Mouse (Mus musculus) kidney, postnatal 25 days (tissue): Measurements from ENCODE around the gene Bex3.

Source experiments
- DNase-seq, 2 experiments: peaks; one replicate each; pipeline ENCODE4 v3.0.0; 2021; ENCODE audit warnings: mixed read lengths in 2 of 2

The Bex3 gene

GRCm38 (mm10) chrX:136269743-136270392 is at the start of gene Bex3:
Gene Bex3 (plus strand): TSS chrX:136270253.
- DNase-seq, result peak; percentile 31 to 71

DNA sequence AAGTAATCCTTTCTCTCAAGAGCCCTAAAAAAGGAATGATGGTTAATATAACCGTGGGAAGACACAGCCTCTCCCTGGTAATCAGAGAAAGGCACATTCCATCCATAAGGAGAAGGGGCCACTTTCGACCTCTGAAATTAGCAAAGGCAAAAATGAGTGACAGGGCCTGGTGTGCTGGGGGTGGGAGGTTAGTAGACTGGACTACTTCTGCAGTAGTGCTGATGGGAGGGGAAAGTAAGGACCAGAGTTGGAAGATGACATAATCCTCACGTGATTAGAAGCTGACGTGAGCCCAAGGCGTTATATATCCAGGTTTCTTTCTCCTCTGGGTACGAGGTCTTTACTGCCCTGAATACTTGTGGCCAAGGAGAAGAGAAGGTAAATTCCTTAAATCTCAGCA is 46.3 kb upstream of the Bex3 start:
- DNase-seq, result no peak

- DNase-seq, result peak in 1 of 2 experiments; percentile 5
These were observed 42.3 kb upstream of the Bex3 start for GRCm38 (mm10) chrX:136227768-136228167.

- peak in 1 of 2 experiments; percentile 81 for DNase-seq
These were observed 31.9 kb upstream of the Bex3 start for GRCm38 (mm10) chrX:136238118-136238517.

DNA sequence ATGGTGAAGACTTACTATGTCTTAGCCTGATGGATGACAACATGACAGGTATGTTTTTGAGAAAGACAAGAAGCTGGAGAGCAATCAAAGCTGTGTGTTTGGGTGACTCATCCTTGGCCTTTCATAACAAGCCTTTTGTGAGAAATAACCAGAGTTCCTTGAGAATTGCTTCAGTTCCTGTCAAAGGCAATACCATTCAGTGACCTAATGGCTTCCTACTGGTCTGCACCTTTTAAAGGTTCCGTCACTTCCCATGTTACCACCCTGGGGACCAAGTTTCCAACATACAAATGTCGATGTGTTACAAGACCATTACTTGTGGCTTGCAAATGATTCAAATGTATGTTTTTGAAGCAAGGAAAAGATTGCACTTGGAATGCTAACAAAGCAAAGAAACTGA is 26.9 kb upstream of the Bex3 start:
- no peak for DNase-seq

DNA sequence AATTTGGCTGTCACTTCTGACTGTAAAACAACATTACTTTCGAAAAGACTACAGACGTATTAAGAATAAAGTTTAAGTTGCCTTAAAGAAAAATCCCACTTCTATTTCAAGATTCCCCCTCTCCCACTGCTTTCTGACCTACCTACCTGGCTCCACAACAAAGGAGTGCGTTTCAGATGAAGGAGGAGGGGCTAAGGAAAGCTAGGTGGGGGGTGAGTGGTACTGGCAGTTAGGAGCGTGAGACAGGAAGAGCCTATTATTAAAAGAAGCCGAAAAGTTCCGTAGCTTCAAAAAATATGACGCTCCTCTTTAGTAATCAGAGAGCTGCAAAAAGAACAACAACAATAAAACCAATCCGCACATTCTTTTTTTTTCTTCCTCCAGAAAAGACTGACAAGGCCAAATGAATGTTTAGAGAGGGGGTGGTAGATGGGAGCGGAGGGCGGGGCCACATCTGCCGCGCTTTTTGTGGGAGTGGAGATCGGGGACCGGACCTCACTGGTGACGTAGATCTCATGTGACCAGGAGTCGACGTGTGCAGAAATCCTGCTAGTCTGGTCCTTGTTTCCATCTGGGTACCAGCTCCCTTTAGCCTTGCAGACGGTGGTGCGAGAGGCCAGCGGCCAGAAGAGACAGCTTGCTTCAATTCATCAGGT is 25.4 kb upstream of the Bex3 start, which contains the start of gene Tceal9:
Tceal9 (plus strand) TSS at position 506 of the 656 bp plus-strand sequence.
- DNase-seq, result peak; percentile 79 to 90

DNA sequence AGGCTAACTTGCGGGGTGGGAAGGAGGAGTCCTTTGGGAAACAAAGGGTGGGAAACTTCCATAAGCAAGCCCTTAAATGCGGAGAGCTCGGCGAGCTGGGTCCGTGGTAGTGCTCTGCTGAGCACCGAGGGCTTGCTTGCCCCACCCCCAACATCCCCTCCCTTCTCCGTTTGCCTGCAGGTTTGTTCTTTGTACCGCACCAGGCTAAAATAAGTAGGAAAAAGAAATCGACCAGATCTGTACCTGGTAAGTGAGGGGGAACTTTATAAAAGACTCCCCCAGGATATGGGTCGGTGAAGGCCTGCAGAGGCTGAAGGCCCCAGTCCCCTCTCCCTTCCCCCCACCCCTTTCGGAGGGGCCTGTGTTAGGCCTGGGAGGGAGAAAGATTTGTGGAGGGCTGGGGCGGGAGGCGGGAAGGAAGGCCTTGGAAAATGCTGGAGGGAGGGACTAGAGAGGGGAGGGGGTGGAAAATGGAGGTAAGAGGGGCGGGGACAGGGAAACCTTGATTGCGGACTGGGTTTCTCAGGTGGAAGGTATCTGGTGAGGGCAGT is 24.5 kb upstream of the Bex3 start:
- DNase-seq, result peak; percentile 37 to 53

- no peak for DNase-seq
These were observed 21.2 kb upstream of the Bex3 start for GRCm38 (mm10) chrX:136248811-136249210.

DNA sequence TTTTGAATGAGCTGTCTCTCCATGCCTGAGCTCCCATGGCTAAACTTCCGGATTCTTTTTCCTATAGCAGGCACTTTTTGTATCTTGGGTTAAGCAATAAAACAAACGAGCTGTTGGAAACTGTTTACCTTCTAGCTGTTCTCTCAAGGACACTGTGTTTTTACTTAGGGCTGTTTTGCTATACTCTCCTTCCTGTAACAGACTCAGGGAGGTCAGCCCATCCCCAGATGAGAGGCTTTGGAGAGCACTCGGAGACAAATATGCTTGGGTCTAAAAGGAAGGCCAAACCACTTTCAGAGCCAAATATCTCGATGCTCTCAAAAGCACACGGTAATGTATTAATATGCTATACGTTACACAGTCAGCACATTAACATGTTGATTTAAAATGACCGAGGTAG is 20.4 kb upstream of the Bex3 start:
- DNase-seq, result no peak

GRCm38 (mm10) chrX:136252023-136252729 is 17.9 kb upstream of the Bex3 start:
- no peak for DNase-seq

DNA sequence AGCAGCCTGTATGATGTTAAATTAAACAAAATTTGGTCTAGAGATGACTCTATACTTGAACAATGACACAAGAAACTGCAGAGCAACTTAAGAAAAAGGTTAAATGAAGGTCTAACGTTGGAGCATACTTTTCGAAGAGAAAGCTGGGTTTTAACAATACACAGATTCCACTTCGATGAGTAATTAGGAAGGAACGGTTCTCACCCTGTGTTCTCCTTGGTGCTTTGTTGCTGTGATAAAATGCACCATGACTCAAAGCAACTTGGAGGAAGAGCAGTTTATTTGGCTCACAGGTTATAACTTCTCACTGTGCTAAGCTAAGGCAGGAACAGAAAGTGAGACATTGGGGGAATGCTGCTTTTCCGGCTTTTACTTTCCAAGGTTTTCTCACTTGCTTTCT is 2.3 kb upstream of the Bex3 start:
- DNase-seq, result no peak

- DNase-seq, result no peak
These were observed 1.9 kb upstream of the Bex3 start for GRCm38 (mm10) chrX:136268173-136268572.

- peak in 1 of 2 experiments; percentile 41 for DNase-seq
These were observed 499 bp downstream of the Bex3 start for GRCm38 (mm10) chrX:136270393-136271111.

GRCm38 (mm10) chrX:136274542-136274941 is 4.5 kb downstream of the Bex3 start:
- no peak for DNase-seq

DNA sequence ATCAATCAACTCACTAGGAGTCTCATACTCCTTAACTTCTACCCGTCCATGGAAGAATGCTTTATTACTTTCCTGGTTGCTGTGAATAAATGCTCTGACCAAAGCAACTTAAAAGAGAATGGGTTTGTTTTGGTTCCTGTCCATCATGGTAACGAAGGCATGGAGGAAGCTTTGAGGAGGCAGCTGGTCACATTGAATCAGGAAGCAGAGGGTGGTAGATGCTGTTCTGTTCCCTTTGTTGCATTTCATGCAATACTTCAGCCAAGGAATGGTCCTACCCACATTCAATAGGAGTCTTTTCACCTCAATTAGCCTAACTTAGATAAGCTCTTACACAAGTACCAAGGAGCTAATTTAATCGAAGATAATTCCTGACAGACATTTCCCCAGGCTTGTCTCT is 5.3 kb downstream of the Bex3 start:
- no peak for DNase-seq

DNA sequence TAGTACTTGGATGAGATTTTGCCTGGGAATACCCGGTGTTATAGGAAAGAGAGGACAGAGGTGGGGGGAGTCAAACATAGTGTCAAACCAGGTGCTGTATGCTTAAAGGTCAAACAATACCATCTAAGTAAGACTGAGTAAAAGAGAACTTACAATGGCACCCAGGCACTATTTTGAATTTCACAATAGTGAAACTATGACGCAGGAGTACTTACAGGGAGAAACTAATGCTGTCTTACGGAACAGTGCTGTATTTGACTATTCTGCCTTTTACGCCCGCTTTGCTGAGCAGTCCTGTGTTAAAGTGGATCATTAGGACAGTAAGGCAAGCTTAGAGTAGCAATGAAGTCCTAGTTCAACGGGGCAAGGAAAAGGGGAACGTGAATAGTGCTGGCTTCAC is 7.5 kb downstream of the Bex3 start:
- no peak for DNase-seq

GRCm38 (mm10) chrX:136278401-136278800 is 8.3 kb downstream of the Bex3 start:
- no peak for DNase-seq

DNA sequence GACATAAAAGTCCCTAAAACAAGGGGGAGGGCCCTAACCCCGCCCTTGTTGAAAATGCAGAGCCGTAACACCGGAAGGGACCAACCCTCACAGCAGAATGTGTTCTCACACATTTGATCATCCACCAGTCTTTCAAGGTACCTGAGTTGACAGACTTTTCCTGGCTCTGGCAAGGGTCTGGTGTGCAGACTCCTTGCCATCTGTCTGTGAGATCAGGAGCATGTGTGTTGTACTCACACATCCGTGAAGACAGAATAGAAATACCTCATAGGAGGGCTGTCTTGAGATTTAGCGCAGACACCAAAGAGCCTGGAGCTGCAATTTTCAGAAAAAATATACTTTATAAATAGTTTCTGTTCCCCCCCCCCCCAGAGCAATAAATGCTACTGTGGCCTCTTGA is 9.4 kb downstream of the Bex3 start:
- no peak for DNase-seq

- no peak for DNase-seq
These were observed 20.8 kb downstream of the Bex3 start for GRCm38 (mm10) chrX:136290817-136291281.

- peak; percentile 37 to 68 for DNase-seq
These were observed 34.2 kb downstream of the Bex3 start for GRCm38 (mm10) chrX:136304295-136304694.

DNA sequence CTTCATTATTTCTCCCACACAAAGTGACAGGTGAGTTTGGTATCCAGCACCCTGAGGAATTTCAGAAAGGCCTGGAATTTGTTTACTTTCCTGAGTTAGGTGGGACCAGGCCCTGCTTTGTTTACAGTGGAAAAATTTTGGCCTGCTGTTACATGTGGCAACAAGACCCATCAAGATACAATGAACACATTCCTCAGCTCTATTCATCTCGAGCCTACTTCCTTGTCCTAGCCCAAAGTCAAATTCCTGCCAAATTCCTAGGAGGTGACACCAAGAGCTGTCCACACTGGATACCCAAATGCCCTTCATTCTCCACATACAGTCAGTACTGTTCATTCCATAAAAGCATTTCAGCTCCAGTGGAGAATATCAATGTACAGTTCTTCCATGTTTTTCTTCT is 36.1 kb downstream of the Bex3 start:
- DNase-seq, result no peak

GRCm38 (mm10) chrX:136313303-136313702 is 43.2 kb downstream of the Bex3 start:
- peak in 1 of 2 experiments; percentile 3 for DNase-seq
